Mouse (Mus musculus) adrenal gland, postnatal 36 days (tissue): ENCODE data around the gene Rnf183. TPM values are rescaled to one million over a fixed set of nuclear protein-coding genes. Genes with fewer than 3 reads are reported as not detected.

ENCODE experiments used
- DNase-seq, 2 experiments: peaks; one replicate each; pipeline ENCODE4 v3.0.0; 2021; ENCODE audit warnings: mixed read lengths in 1 of 2
- total RNA-seq, 2 experiments: library from RNA; stranded (reverse); gene quantifications; 2 replicates each; pipeline ENCODE4 v1.2.3; 2021

The Rnf183 gene
- total RNA-seq, 2 experiments from 2014 or later, result 0.56 TPM; not detected in 1

DNA sequence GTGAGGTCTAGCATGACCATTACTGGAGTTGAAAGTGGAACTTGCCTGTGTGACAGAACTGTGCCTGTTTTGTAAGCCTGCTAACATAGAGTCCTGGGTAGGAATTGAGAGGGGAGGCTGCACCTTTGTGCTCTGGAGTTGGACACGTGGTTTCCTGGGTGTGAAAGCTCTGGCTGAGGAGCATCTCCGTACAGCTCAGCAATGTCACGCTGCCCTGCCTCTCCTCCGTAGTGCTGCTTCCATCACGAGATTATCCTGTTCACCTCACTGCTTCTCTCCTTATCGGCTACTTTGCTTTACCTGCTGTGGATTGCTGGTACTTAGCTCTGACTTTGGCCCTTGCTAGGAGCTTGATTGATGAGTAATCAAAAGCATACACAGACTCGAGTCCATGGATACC, 51.3 kb downstream of the Rnf183 start:
- no peak for DNase-seq

DNA sequence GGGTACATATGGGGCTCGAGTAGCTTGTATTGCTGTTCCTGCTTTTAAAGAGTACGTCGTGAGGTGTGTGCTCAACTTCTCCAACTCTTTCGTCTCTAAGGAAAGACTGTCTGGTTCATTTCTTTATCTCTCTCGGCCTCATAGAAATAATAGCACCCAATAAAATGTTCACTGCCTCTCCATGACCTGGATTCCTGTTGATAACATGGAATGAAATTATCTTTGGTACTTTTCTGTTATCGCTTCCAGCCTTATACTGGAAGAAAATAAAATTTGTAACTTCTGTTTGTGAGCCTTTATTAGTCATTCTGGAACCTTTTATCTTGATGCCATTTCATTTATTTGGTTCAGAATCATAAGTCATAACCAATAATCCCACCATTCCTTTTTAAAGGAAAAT, 51.8 kb downstream of the Rnf183 start:
- no peak for DNase-seq

DNA sequence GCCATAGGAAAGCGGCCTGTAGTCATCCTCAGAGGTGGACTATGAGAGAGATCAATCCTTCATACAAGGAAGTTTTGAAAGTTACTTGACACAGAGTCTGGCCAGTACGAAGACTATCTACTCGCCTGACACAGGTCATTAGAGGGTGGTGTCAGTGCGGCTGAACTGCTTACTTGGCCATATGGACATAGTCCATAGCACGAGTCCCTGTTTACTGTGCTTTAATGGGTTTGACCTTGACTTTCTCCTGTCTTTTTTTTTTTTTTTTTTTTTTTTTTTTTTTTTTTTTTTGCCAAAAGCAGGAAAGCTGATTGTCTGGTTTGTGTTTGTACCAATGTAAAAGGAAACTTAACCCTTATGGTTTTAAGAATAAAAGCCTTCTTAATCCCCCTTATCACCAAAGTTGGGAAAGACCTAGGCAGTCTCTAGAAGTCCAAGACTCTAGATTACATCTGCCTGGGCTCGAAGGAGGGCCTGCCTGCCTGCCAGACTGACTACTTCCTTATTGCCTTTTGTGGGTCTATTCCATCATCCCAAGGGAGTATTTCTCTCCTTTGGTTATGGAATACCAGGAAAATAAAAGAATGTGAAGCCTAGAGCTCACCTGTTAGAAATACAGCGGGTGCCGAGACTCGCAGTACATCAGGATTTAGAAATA, 55.2 kb downstream of the Rnf183 start:
- no peak for DNase-seq

Other genes starting within 250 kb of the Rnf183 start
- gene Zfp37, start 204.2 kb downstream of the Rnf183 start, total RNA-seq, result 1 to 10 TPM; 5.4 to 6.2 TPM
- 10 to 100 TPM; 30.8 to 36.9 TPM for gene Slc31a2, start 172.7 kb downstream of the Rnf183 start, total RNA-seq
- 10 to 100 TPM; 31.8 to 36.3 TPM for gene Fkbp15, start 74.7 kb downstream of the Rnf183 start, total RNA-seq
- 10 to 100 TPM; 45.7 to 48.4 TPM for gene Slc31a1, start 74.5 kb downstream of the Rnf183 start, total RNA-seq
- 10 to 100 TPM; 61.6 to 78.0 TPM for gene Cdc26, start 26.6 kb downstream of the Rnf183 start, total RNA-seq
- 10 to 100 TPM; 25.3 to 27.4 TPM for gene Prpf4, start 26.5 kb downstream of the Rnf183 start, total RNA-seq
- gene Wdr31, start 35.6 kb upstream of the Rnf183 start, total RNA-seq, result 1 to 10 TPM; 1.3 TPM
- gene Bspry, start 44.8 kb upstream of the Rnf183 start, total RNA-seq, result 1 to 10 TPM; 3.0 to 6.1 TPM
- gene Hdhd3, start 68.2 kb upstream of the Rnf183 start, total RNA-seq, result 10 to 100 TPM; 12.3 to 15.6 TPM
- gene Alad, start 84.7 kb upstream of the Rnf183 start, total RNA-seq, result 10 to 100 TPM; 86.9 to 99.8 TPM
- gene Pole3, start 89.8 kb upstream of the Rnf183 start, total RNA-seq, result 10 to 100 TPM; 48.7 to 52.0 TPM
- gene 4933430I17Rik, start 90.1 kb upstream of the Rnf183 start, total RNA-seq, result under 1 TPM; 0.36 to 0.56 TPM
- gene Rgs3, start 124.6 kb upstream of the Rnf183 start, total RNA-seq, result 10 to 100 TPM; 27.3 to 40.2 TPM